Mouse (Mus musculus) cerebellum, adult 2 months (tissue): ENCODE results near the gene Spen.

Experiments
- CTCF ChIP-seq: fragments of 200-500 bp; IDR thresholded peaks from 2 replicates; pipeline ENCODE4 v1.5.1; 2011; ENCODE audit warnings: low read depth, mild to moderate bottlenecking, control low read depth, low read length, moderate library complexity, borderline replicate concordance; ENCODE audit not compliant: insufficient read depth
- POLR2A ChIP-seq: fragments of 200-500 bp; IDR thresholded peaks from 2 replicates; pipeline ENCODE4 v1.6.1; 2011; ENCODE audit warnings: low read length, control low read depth, borderline replicate concordance; ENCODE audit not compliant: insufficient read depth

- no peak for TF ChIP-seq POLR2A
- TF ChIP-seq CTCF = no peak
These were observed 3.5 kb upstream of the Spen start for GRCm38 (mm10) chr4:141541851-141542250.
